Mouse (Mus musculus) liver, embryonic 12.5 days (tissue): ENCODE results near the gene Lpar3. TPM values are rescaled to one million over a fixed set of nuclear protein-coding genes. Genes with fewer than 3 reads are reported as not detected.

Source experiments
- ATAC-seq: fragments of 200-750 bp; cut with Nextera tagmentation; 2 replicates; pipeline ENCODE4 v1.8.0; 2017; ENCODE audit warnings: moderate number of reproducible peaks, mild to moderate bottlenecking, moderate library complexity
- H3K27ac ChIP-seq: fragments of 300-500 bp; sonication (generic); 2 replicates; pipeline ENCODE4 v1.5.1; 2016; ENCODE audit warnings: mild to moderate bottlenecking
- H3K27me3 ChIP-seq: fragments of 300-500 bp; sonication (generic); replicated peaks from 2 replicates; pipeline ENCODE4 v1.6.1; 2016; ENCODE audit warnings: mild to moderate bottlenecking, moderate library complexity
- H3K36me3 ChIP-seq: fragments of 300-500 bp; sonication (generic); 2 replicates; pipeline ENCODE4 v1.6.1; 2016; ENCODE audit warnings: mild to moderate bottlenecking, moderate library complexity
- H3K4me1 ChIP-seq: fragments of 300-500 bp; sonication (generic); 2 replicates; pipeline ENCODE4 v1.6.1; 2016
- H3K4me2 ChIP-seq: fragments of 300-500 bp; sonication (generic); 2 replicates; pipeline ENCODE4 v1.6.1; 2016; ENCODE audit warnings: mild to moderate bottlenecking, moderate library complexity
- H3K4me3 ChIP-seq: fragments of 300-500 bp; sonication (generic); 2 replicates; pipeline ENCODE4 v1.5.1; 2016; ENCODE audit warnings: mild to moderate bottlenecking, moderate library complexity
- H3K9ac ChIP-seq: fragments of 300-500 bp; sonication (generic); 2 replicates; pipeline ENCODE4 v1.6.1; 2016; ENCODE audit warnings: mild to moderate bottlenecking, moderate library complexity
- H3K9me3 ChIP-seq: fragments of 300-500 bp; sonication (generic); replicated peaks from 2 replicates; pipeline ENCODE4 v1.6.1; 2016; ENCODE audit warnings: mild to moderate bottlenecking, moderate library complexity
- WGBS: fragments of 180-500 bp; shearing (Covaris S2); methylation state at CpG from one replicate; pipeline ENCODE4 v1.1.7; 2016; ENCODE audit not compliant: insufficient replicate concordance; 5-methylcytosine and 5-hydroxymethylcytosine counted together
- polyA plus RNA-seq: library from polyadenylated mRNA; unstranded; fragments of >200 nt; fragmentation: Nextera tagmentation; extraction: Ambion mirVana; gene quantifications from 2 replicates; pipeline ENCODE4 v1.2.1, GENCODE M21; 2016

The Lpar3 gene
- polyA plus RNA-seq, 1 experiment from 2014 or later = 0.06 TPM

- ATAC-seq = no peak
- Histone ChIP-seq H3K27me3 (peaks cover 9% of the 10 kb centered on the region; the same call in 1 of the 2 replicates), H3K36me3 (no peaks in the 10 kb centered on the region), H3K4me2 (no peak overlapping the region), H3K9me3 (no peaks in the 10 kb centered on the region), H3K4me3 (no peak overlapping the region), H3K9ac (no peak overlapping the region), H3K4me1 (no peaks in the 10 kb centered on the region), H3K27ac (no peak overlapping the region)
- 60% methylated on average over 13 of the region's 13 CpGs for WGBS
These were observed 98.2 kb downstream of the Lpar3 start for GRCm38 (mm10) chr3:146318987-146319386.

GRCm38 (mm10) chr3:146319503-146319902, 98.7 kb downstream of the Lpar3 start:
- H3K4me1 ChIP-seq = no peaks in the 10 kb centered on the region
- ATAC-seq = no peak
- no peak overlapping the region for H3K4me3 ChIP-seq
- H3K27me3 ChIP-seq = peaks cover 9% of the 10 kb centered on the region; the same call in 1 of the 2 replicates
- no peak overlapping the region for H3K4me2 ChIP-seq
- no peaks in the 10 kb centered on the region for H3K36me3 ChIP-seq
- no peak overlapping the region for H3K9ac ChIP-seq
- no peaks in the 10 kb centered on the region for H3K9me3 ChIP-seq
- no peak overlapping the region for H3K27ac ChIP-seq
- 82% methylated on average over 14 of the region's 14 CpGs for WGBS

DNA sequence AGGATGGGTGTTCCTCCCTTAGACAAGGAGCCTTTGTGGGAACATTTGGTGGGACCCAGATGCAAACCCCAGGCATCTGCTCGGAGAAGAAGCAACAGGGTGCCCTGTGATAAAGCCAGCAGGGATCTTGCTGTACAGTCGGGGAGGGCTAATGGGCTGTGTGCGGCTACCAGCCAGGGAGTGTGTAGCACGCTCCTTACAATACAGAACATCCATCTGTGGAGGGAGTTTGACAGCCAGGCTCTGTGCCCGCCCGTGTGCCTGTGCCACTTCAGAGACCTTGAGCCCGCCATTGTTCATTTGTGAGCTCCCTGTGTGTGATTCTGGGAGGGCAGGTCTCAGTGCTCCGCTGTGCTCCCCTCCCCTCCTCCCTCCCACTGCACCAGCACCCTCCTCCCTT, 104.2 kb downstream of the Lpar3 start:
- no peak overlapping the region for H3K4me2 ChIP-seq
- no peak for ATAC-seq
- peaks cover 20% of the 10 kb centered on the region; the same call in 1 of the 2 replicates for H3K27me3 ChIP-seq
- H3K4me3 ChIP-seq = no peak overlapping the region
- H3K9me3 ChIP-seq = no peaks in the 10 kb centered on the region
- no peaks in the 10 kb centered on the region for H3K36me3 ChIP-seq
- H3K27ac ChIP-seq = no peak overlapping the region
- WGBS = 63% methylated on average over 8 of the region's 8 CpGs
- H3K9ac ChIP-seq = no peak overlapping the region
- H3K4me1 ChIP-seq = peaks cover 18% of the 10 kb centered on the region

DNA sequence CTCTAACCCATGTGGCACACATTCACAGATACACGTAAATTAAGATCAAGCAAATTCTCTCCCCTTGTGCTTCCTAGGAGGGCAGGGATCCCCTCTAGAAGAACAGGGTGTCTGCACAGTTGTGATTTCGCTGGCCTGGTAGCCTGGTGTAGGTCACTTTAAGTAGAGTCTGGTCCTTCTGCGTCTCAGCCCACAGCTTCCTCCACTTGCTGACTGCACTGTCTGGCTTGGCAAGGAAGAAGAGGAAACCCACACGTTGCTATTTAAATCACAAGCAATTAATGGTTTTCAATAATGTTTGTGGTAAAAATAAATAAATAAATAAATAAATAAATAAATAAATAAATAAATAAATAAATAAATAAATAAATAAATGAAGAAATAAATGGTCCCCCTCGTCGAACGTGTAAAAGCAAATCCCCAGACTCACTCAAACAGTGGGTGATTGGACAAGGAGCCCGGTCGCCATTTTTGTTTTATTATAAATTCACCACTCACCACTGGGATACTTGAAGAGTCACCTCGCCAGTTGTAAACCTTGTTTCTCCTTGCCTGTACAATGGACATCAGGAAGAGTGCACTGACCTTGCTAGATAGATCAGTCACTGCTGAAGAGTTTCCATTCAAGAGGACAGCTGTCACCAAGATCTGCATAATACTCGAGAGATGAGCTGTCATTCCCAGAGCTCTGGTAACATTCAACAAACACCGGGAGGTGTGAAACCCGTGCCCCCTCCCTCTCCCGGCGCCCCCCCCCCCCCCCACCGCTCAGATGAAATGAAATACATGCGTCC, 106.2 kb downstream of the Lpar3 start:
- H3K27ac ChIP-seq = no peak overlapping the region
- peaks cover 18% of the 10 kb centered on the region for H3K4me1 ChIP-seq
- H3K4me3 ChIP-seq = no peak overlapping the region
- no peaks in the 10 kb centered on the region for H3K36me3 ChIP-seq
- peaks cover 20% of the 10 kb centered on the region; the same call in 1 of the 2 replicates for H3K27me3 ChIP-seq
- 28% methylated on average over 16 of the region's 17 CpGs for WGBS
- H3K9ac ChIP-seq = no peak overlapping the region
- no peaks in the 10 kb centered on the region for H3K9me3 ChIP-seq
- no peak for ATAC-seq
- peak overlapping the region; percentile 76 for H3K4me2 ChIP-seq

DNA sequence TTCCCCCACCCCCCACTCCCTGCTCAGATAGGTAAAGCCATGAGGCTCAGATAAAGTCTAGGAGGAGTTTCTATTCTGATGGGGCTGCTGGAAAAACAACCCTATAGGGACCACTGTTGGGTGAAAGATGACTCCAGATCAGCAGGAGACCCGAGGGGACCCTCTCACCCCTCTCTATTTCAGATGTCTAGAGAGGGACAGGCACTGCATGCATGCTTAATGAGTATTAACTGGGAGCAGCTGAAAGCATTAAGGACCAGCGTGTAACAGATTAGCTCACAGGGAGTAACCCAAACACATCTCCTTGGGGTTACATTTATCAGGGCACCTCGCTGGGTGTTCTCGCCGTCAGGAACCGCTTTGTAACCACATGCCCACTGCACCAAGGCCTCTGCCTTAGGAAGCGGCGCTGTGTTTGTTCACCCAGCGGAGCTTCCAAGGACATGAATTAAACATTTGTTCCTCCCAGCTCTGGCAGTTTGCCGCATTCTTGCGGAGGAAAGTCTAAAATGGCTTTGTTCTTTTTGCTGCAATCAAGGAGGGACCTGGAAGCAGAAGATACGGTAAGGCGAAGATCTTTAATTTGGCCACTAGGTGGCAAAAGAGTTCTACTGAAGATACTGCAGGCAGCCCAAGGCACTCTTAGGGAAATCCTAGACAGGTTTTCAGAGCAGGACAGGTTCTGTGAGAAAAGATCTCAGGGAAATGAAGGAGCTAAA, 106.9 kb downstream of the Lpar3 start:
- Histone ChIP-seq H3K9ac (peak overlapping the region; percentile 28), H3K4me2 (peak overlapping the region; percentile 76), H3K4me1 (peaks cover 24% of the 10 kb centered on the region), H3K4me3 (peak overlapping the region; percentile 47), H3K27me3 (peaks cover 13% of the 10 kb centered on the region; the same call in 1 of the 2 replicates), H3K36me3 (no peaks in the 10 kb centered on the region), H3K9me3 (no peaks in the 10 kb centered on the region), H3K27ac (no peak overlapping the region)
- 1% methylated on average over 13 of the region's 13 CpGs for WGBS
- peak; percentile 71 for ATAC-seq

DNA sequence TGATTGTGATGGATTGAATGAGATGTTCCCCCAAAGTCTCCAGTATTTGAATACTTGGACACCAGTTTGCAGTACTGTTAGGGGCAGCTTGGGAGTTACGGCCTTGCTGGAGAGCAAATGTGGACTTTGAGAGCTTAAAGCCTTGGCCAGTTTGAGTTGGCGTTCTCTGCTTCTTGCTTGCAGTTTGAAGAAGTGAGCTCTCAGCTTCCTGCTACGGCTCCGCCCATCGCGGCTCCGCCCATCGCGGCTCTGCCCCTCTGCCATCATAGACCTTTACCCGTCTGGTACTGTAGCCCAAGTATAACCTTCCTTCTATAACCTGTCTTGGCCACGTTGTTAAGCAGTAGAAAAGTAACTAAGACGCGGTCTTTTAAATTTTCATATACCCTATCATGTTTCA, 108.0 kb downstream of the Lpar3 start:
- Histone ChIP-seq H3K27me3 (peaks cover 11% of the 10 kb centered on the region; the same call in 1 of the 2 replicates), H3K4me2 (peak overlapping the region; percentile 76), H3K4me1 (peaks cover 35% of the 10 kb centered on the region), H3K27ac (no peak overlapping the region), H3K36me3 (no peaks in the 10 kb centered on the region), H3K4me3 (peak overlapping the region; percentile 47), H3K9me3 (no peaks in the 10 kb centered on the region), H3K9ac (peak overlapping the region; percentile 45)
- peak; percentile 63 for ATAC-seq
- 8% methylated on average over 13 of the region's 13 CpGs for whole genome bisulfite sequencing

- ATAC-seq = no peak
- Histone ChIP-seq H3K27ac (no peak overlapping the region), H3K9ac (no peak overlapping the region), H3K4me3 (no peak overlapping the region), H3K4me1 (peaks cover 39% of the 10 kb centered on the region), H3K4me2 (no peak overlapping the region), H3K9me3 (no peaks in the 10 kb centered on the region), H3K27me3 (no peaks in the 10 kb centered on the region; the same call in 1 of the 2 replicates), H3K36me3 (no peaks in the 10 kb centered on the region)
- 56% methylated on average over 11 of the region's 11 CpGs for WGBS
These were observed 111.1 kb downstream of the Lpar3 start for GRCm38 (mm10) chr3:146331819-146332218.

- H3K4me2 ChIP-seq = peak overlapping the region; percentile 2; the same call in 1 of the 2 replicates
- ATAC-seq = peak; percentile 75
These were observed 112.5 kb downstream of the Lpar3 start for GRCm38 (mm10) chr3:146333270-146333669.

GRCm38 (mm10) chr3:146334070-146334469, 113.3 kb downstream of the Lpar3 start:
- no peaks in the 10 kb centered on the region; the same call in 1 of the 2 replicates for H3K27me3 ChIP-seq
- no peak overlapping the region for H3K4me2 ChIP-seq
- H3K9ac ChIP-seq = no peak overlapping the region
- H3K27ac ChIP-seq = no peak overlapping the region
- H3K4me1 ChIP-seq = peaks cover 21% of the 10 kb centered on the region
- no peaks in the 10 kb centered on the region for H3K36me3 ChIP-seq
- whole genome bisulfite sequencing = 85% methylated on average over 7 of the region's 7 CpGs
- ATAC-seq = no peak
- H3K4me3 ChIP-seq = no peak overlapping the region
- no peaks in the 10 kb centered on the region for H3K9me3 ChIP-seq

More at GRCm38 (mm10) chr3:146333270-146333669, 112.5 kb downstream of the Lpar3 start:
- Histone ChIP-seq H3K9ac (no peak overlapping the region), H3K27ac (0 out of 2 replicates have a peak overlapping the region, but pooled peaks have one; percentile 21), H3K36me3 (no peaks in the 10 kb centered on the region), H3K9me3 (no peaks in the 10 kb centered on the region), H3K27me3 (no peaks in the 10 kb centered on the region; the same call in 1 of the 2 replicates), H3K4me1 (peaks cover 29% of the 10 kb centered on the region), H3K4me3 (no peak overlapping the region)
- 36% methylated on average over 3 of the region's 3 CpGs for WGBS

Other genes starting within 250 kb of the Lpar3 start
- 1.3 and 1.4 TPM in 2 replicates for gene Syde2, start 233.1 kb upstream of the Lpar3 start, polyA plus RNA-seq
- 0.19 and 0.30 TPM in 2 replicates for gene Wdr63, start 112.8 kb upstream of the Lpar3 start, polyA plus RNA-seq
- 0.38 and 0.61 TPM in 2 replicates for gene Mcoln3, start 103.5 kb upstream of the Lpar3 start, polyA plus RNA-seq
- 5.4 and 5.7 TPM in 2 replicates for gene Mcoln2, start 71.1 kb upstream of the Lpar3 start, polyA plus RNA-seq
- gene Ssx2ip, start 183.7 kb downstream of the Lpar3 start, polyA plus RNA-seq = 157 TPM in 2 replicates
- gene Ctbs, start 228.8 kb downstream of the Lpar3 start, polyA plus RNA-seq = 5.5 and 6.4 TPM in 2 replicates